Mouse (Mus musculus): ENCODE measurements around the gene Foxred2.

The Foxred2 gene

GRCm38 (mm10) chr15:77956404-77956901 is at the start of gene Foxred2:
TSS of gene Foxred2 (minus strand) at chr15:77956722.
- peak; percentile 93 for DNase-seq

- DNase-seq = no peak
These were observed 47.4 kb upstream of the Foxred2 start for GRCm38 (mm10) chr15:78003929-78004328.

GRCm38 (mm10) chr15:78001400-78001799 is 44.9 kb upstream of the Foxred2 start:
- no peak for DNase-seq

GRCm38 (mm10) chr15:77988541-77988940 is 32.0 kb upstream of the Foxred2 start:
- no peak for DNase-seq

GRCm38 (mm10) chr15:77983391-77983790 is 26.9 kb upstream of the Foxred2 start:
- DNase-seq = no peak

GRCm38 (mm10) chr15:77982195-77982939 is 25.8 kb upstream of the Foxred2 start:
- peak; percentile 74 to 77 for DNase-seq

GRCm38 (mm10) chr15:77981181-77981680 is 24.7 kb upstream of the Foxred2 start:
- DNase-seq = no peak

- no peak for DNase-seq
These were observed 22.9 kb upstream of the Foxred2 start for GRCm38 (mm10) chr15:77979427-77979865.

- DNase-seq = no peak
These were observed 21.1 kb upstream of the Foxred2 start for GRCm38 (mm10) chr15:77977663-77978062.

- DNase-seq = no peak
These were observed 17.8 kb upstream of the Foxred2 start for GRCm38 (mm10) chr15:77974165-77974841.

GRCm38 (mm10) chr15:77970470-77971292 is 14.2 kb upstream of the Foxred2 start, which contains the start of gene Eif3d:
TSS of gene Eif3d (minus strand) at chr15:77970813.
- DNase-seq = peak; percentile 97 to 98

- DNase-seq = no peak
These were observed 13.5 kb upstream of the Foxred2 start for GRCm38 (mm10) chr15:77969940-77970469.

GRCm38 (mm10) chr15:77965117-77965528 is 8.6 kb upstream of the Foxred2 start:
- DNase-seq = no peak

GRCm38 (mm10) chr15:77962447-77962846 is 5.9 kb upstream of the Foxred2 start:
- DNase-seq = no peak

- no peak for DNase-seq
These were observed 4.2 kb upstream of the Foxred2 start for GRCm38 (mm10) chr15:77960693-77961092.

- DNase-seq = no peak
These were observed 1.5 kb upstream of the Foxred2 start for GRCm38 (mm10) chr15:77958071-77958470.

- no peak for DNase-seq
These were observed 1.1 kb upstream of the Foxred2 start for GRCm38 (mm10) chr15:77957625-77958024.

- peak; percentile 18 to 24 for DNase-seq
These were observed 800 bp downstream of the Foxred2 start for GRCm38 (mm10) chr15:77955440-77956403.

- DNase-seq = no peak
These were observed 2.2 kb downstream of the Foxred2 start for GRCm38 (mm10) chr15:77954362-77954761.

- DNase-seq = no peak
These were observed 3.6 kb downstream of the Foxred2 start for GRCm38 (mm10) chr15:77952921-77953320.

GRCm38 (mm10) chr15:77949061-77949460 is 7.5 kb downstream of the Foxred2 start:
- DNase-seq = no peak
